Mouse (Mus musculus): ENCODE measurements at regions not wholly inside any gene's neighbourhood (a gene's known extent, or its start where the extent isn't known, plus 50 kb on each side); places are given as distances from the start of the nearest gene placed in this dataset.

DNA sequence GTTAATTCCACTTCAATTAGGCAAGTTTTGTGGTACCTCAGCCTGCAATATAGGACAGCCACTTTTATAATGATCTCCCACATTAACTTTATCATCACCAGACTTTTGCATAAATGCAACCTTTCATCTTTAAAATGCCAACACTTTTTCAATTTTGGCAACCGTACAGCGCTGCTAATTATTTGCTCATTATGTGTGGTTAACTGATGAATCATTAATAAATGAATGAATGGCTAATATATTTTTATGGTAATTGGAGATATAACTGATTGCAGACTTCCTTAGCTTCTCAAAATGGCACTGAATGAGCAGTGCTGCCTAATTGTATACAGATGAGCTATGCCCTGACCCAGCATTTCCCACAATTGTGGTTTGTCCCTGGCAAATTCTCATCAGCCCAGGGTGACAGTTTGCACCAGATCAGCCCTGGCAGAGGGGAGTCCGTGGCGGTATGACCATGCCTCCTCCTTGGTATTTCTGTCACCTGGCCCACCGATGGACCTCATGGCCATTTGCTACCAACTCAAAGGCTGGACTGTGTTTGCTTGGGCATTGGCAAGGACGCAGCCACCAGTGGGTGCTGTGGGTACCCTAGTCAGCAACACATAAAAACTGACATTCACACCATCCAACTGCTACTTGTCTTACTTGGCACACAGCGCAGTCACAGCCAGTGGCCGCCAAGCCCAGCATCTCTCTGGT, 173.7 kb upstream of the Lmo4 start:
- no peak for DNase-seq

DNA sequence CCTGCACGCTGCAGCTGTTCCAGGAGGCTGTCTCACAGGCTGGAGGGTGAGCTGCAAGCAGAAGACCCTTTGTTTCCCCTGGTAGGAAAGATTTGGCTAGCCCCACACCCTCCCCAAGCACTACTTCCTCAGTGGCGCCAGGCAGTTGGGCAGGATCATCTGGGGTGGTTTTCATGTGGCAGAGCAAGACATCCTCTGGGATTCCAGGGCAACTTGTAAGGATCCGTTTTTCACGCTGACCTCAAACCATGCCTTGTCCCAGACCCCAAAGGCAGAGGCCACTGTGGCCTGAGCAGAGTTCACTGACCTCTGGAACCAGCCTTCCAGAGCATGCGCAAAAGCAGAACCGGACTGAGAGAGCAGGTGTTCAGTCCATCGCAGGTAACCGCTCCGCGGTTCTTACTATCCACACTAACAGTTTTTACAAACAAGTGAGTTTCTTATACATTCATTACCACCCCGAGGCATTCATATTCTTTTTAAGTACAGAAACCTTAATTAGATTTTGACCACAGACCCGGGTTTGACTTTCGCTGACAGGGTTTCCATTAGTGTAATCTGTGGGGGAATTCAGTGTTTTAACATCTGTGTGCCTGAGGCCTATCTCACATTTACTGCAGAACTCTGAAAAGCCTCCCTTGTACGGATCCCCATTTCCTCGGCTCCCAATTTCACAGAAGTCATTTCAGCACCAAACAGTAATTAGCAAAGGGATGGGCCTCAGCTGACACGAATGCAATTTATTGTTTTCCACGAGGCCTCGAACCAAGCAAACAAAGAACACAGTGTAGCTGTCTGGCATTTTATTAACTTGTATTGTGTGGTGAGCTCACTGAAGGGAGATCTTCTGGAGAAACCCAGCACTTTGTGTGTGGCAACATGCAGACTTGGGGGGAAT, 172.9 kb upstream of the Lmo4 start:
- no peak for DNase-seq

DNA sequence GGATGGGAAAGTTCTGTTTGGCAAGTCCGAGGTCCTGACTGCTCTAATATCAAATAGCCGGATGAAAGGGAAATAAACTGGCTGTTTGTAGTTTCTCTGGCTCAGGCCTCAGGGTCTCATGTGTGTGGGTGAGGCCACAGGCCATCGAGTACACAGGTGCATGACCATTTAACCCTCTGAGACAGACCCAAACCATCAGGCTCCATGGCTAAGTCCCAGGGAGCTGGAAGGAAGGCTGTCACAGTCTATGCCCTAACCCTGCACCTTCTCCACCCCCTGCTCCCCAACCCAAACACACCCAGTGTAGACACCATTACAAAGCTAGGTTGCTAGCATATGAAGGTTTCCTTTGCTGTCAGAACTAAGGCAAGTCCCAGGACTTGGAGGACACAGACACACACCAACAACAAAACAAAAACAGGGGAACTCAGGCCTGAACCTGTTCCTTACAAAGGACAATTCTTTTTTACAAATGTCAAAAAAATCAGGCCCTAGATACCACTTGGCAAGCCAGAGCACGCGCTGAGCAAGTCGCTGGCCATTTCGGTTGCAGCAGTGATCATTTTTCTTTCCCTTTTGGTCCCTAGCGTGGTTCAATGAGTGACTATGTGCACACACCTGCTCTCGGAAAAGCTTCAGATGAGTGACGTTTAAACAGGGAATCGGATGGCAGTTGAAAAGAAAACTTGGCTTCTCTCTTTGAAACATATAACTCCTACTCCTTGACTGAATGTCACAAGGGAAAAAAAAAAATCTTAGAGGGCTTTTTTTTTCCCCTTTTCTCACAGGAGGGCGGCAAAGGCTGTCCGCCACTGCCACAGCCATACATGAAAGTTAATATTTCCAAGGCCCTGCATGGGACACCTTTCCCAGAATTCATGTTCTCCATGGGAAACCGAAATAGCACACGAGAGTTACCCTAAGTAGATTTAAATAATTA, 171.7 kb upstream of the Lmo4 start:
- DNase-seq = no peak

- DNase-seq = no peak
Measured at GRCm38 (mm10) chr3:144375725-144376412, 170.8 kb upstream of the Lmo4 start.

- no peak for DNase-seq
Measured at GRCm38 (mm10) chr3:144368300-144368699, 163.3 kb upstream of the Lmo4 start.

DNA sequence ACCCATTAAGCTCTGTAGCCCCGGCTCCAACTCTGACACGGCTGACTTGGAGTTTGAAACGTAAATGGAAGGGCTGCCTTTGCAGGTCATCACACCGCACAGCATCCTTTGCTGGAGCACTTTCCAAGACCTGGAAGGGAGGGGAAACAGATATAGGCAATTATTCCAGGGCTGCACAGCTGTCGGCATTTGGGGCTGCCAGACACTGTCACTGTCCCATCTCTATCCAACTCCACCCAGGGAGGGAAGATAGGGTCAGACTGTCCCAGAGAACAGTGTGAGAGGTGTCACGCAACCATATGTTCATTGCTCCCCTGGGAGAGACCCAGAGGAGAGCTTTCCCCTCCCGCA, 162.7 kb upstream of the Lmo4 start:
- DNase-seq = no peak

GRCm38 (mm10) chr3:144366976-144367765, 162.2 kb upstream of the Lmo4 start:
- peak; percentile 18 for DNase-seq

- DNase-seq = no peak
Measured at GRCm38 (mm10) chr3:144365894-144366293, 160.9 kb upstream of the Lmo4 start.

DNA sequence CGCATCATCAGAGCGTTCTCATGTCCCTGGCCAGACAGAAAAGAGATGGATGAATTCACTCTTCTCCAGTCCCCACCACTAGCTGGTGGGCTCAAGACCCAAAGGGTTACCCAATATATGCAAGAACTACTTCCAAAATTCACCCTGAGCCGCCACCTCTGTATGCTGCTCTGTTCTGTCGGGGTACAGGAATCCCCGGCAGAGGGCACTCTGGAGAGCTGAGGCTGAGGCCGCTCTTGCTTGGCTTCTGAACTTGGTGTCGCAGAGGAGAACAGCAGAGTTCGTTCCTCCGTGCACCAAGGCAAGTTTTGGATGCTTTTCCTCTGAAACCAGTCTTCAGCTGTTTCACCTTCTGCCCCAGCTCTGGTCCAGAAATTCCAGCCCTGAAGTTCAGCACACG, 157.5 kb upstream of the Lmo4 start:
- DNase-seq = no peak

DNA sequence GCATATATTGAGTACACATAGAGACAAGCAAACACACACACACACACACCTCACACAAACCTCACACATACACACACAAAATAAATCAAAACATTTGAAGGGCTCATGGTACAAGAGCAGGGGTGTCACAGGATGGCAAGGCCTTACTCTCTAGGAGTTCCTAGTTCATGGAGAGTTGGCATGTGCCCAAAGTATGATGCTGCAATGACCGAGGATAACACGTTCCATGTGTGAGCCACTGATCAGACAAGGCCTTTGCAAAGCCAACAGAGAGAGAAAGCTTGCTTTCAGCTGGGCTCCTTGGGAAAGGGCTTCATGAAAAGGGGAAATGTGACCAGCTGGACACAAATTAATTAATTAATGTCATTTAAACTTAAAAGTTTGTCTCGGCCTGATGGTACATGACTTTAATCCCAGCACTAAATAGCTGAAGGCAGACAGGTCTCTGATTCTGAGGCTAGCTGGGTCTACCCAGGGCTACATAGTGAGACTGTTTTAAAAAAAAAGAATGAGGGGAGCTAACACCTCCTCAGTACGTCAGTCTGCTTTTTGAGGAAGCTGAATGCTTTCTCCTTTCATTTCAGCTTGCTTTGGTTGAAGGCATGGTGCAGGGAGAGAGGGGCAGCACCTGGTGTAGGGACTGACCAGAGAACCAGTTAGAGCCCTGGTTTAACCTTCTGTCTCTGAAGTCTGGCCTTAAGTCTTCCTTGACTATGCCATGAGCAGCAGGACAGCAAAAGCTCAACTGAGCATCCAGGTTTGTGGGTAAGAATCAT, 156.4 kb upstream of the Lmo4 start:
- DNase-seq = no peak

GRCm38 (mm10) chr3:144356948-144357295, 151.9 kb upstream of the Lmo4 start:
- no peak for DNase-seq

- no peak for DNase-seq
Measured at GRCm38 (mm10) chr3:144356103-144356947, 151.3 kb upstream of the Lmo4 start.

GRCm38 (mm10) chr3:144352559-144352958, 147.5 kb upstream of the Lmo4 start:
- no peak for DNase-seq

- peak; percentile 33 for DNase-seq
Measured at GRCm38 (mm10) chr3:144348431-144348830, 143.4 kb upstream of the Lmo4 start.

- DNase-seq = no peak
Measured at GRCm38 (mm10) chr3:144335237-144335636, 130.2 kb upstream of the Lmo4 start.

DNA sequence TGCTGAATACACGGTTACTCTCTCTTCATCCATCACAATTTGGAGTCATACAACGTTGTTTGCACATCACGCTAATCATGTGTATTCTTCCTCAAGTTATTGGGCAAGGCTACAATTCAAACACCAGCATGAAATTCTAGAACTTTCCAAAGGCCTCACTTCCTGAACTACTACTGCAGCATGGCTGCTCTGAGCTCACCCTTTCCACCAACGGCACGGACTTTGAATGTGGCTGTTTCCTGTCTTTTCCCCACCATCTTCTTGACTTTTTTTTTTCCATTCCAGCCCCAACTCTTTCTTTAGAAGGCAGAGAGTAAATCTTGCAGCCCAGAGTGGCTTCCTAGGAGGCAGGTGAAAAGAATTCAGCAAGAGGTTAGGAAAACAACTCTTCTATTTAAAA, 129.2 kb upstream of the Lmo4 start:
- no peak for DNase-seq

- DNase-seq = no peak
Measured at GRCm38 (mm10) chr3:144332353-144332752, 127.3 kb upstream of the Lmo4 start.

GRCm38 (mm10) chr3:144329117-144329516, 124.1 kb upstream of the Lmo4 start:
- DNase-seq = no peak

GRCm38 (mm10) chr3:144327235-144327760, 122.3 kb upstream of the Lmo4 start:
- no peak for DNase-seq

- no peak for DNase-seq
Measured at GRCm38 (mm10) chr3:144324974-144325373, 120.0 kb upstream of the Lmo4 start.

All from layer of hippocampus, adult 9-11 months (tissue).